Comparison of ENCODE assay signal across 14 mouse cellular contexts in genomic region chr1:179408086-179408485, GRCm38 (mm10).
"Had no signal": no experiment of that assay in that cellular context is flagged by ENCODE, and none has a peak within 500 bp of the region (broad histone marks: within the 10 kb centered on the region; RNA-seq: fewer than 3 reads in every experiment).

No protein-coding gene starts in this region.

- H3K4me3 ChIP-seq: megakaryocyte, embryonic 14.5 days; midbrain, embryonic 13.5 days; midbrain, embryonic 15.5 days; neural tube, embryonic 12.5 days had no signal

- H3K27me3 ChIP-seq: megakaryocyte, embryonic 14.5 days; midbrain, embryonic 13.5 days; midbrain, embryonic 15.5 days; neural tube, embryonic 12.5 days had no signal

- H3K27ac ChIP-seq: macrophage; midbrain, embryonic 13.5 days; midbrain, embryonic 15.5 days; neural tube, embryonic 12.5 days had no signal

- H3K4me1 ChIP-seq: megakaryocyte, embryonic 14.5 days; midbrain, embryonic 13.5 days; midbrain, embryonic 15.5 days; neural tube, embryonic 12.5 days had no signal

- DNase-seq: lung, adult 18-20 months; right cerebral cortex, postnatal 25 days; right cerebral cortex, postnatal 4 days; spleen, adult 18-20 months; thymus, adult 18-20 months; thymus, postnatal 14 days; thymus, postnatal 36 days had no signal

- H3K9ac ChIP-seq: lung, embryonic 14.5 days; midbrain, embryonic 13.5 days; midbrain, embryonic 15.5 days; neural tube, embryonic 12.5 days had no signal

- ATAC-seq: midbrain, embryonic 13.5 days; midbrain, embryonic 15.5 days had no signal

- H3K9me3 ChIP-seq: neural tube, embryonic 12.5 days had no signal

- H3K4me2 ChIP-seq: lung, embryonic 14.5 days; midbrain, embryonic 11.5 days; midbrain, embryonic 13.5 days; midbrain, embryonic 15.5 days; neural tube, embryonic 12.5 days had no signal

- H3K36me3 ChIP-seq: midbrain, embryonic 15.5 days; neural tube, embryonic 12.5 days had no signal
